Mouse (Mus musculus): ENCODE measurements around the gene Klf11.

The Klf11 gene

GRCm38 (mm10) chr12:24705502-24706263 is 54.6 kb downstream of the Klf11 start:
- no peak for DNase-seq

GRCm38 (mm10) chr12:24706764-24707479 is 55.8 kb downstream of the Klf11 start:
- DNase-seq = no peak

- no peak for DNase-seq
Measured at GRCm38 (mm10) chr12:24707480-24707802, 56.4 kb downstream of the Klf11 start.

GRCm38 (mm10) chr12:24707954-24708823 is 57.1 kb downstream of the Klf11 start, which contains the start of gene Rrm2:
TSS of gene Rrm2 (plus strand) at chr12:24708241.
- DNase-seq = peak; percentile 83 to 95

GRCm38 (mm10) chr12:24708824-24709218 is 57.7 kb downstream of the Klf11 start:
- peak in 1 of 2 experiments; percentile 27 for DNase-seq

- peak; percentile 21 to 28 for DNase-seq
Measured at GRCm38 (mm10) chr12:24709409-24709808, 58.3 kb downstream of the Klf11 start.

GRCm38 (mm10) chr12:24709831-24710508 is 58.9 kb downstream of the Klf11 start:
- peak in 1 of 2 experiments; percentile 28 for DNase-seq

- peak in 1 of 2 experiments; percentile 36 for DNase-seq
Measured at GRCm38 (mm10) chr12:24710672-24711071, 59.6 kb downstream of the Klf11 start.
